Mouse (Mus musculus): Measurements from ENCODE around the gene Cga. TPM values are rescaled to one million over a fixed set of nuclear protein-coding genes. Genes with fewer than 3 reads are reported as not detected.

The Cga gene
- total and polyA plus RNA-seq, 3 experiments = not detected

DNA sequence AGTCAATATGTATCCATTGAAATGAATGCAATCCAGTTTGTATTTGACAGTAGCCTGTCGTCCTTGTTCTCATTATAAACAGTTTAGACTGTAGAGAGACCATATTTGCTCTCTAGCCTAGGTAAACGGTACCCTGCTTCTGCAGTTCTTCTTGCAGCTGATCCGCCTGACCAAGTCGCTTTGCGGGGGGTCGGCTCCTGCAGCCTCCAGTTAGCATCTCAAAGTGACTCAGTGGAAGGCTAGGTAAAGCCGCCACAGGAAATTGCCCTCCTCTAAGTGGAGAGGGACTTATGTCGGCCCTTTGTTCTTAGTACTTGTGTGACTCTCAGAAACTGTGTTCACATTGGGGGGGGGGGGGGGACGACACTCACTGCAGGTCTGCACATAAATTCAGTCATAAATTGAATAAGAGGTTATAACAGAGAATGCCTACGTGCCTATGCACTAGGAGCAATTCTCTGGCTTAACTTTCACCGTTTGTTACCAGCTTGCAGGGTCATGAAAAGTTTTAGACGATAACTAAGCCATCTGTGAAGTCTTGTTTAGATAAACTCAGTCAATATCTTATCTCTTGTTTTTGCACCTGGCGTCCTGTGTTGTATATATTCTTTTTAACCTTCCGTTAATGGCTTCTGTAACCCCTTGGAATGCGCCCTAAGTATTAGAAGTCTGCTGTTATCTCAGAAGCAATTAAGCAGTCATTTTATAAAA is 4.3 kb upstream of the Cga start:
- Histone ChIP-seq H3K36me3 (replicated peaks in 1 of 2; ENCODE audit: control insufficient read depth in 1 of 2, insufficient read depth in 1 of 2, low read length in 1 of 2) (no peaks in the 10 kb centered on the region), H3K9me3 (replicated peaks; ENCODE audit: low read length) (no peaks in the 10 kb centered on the region), H3K4me1 (ENCODE audit: control insufficient read depth in 1 of 2, insufficient read depth in 2 of 2) (peaks cover 4 to 8% of the 10 kb centered on the region in 2 experiments; a peak in 3 of 4 replicates), H3K27ac (ENCODE audit: insufficient read depth, low read depth) (no peak overlapping the region), H3K9ac (ENCODE audit: insufficient read depth, low read depth) (no peak overlapping the region), H3K79me2 (replicated peaks; ENCODE audit: control insufficient read depth, extremely low read depth, insufficient read depth, poor library complexity, severe bottlenecking) (no peaks in the 10 kb centered on the region), H3K4me2 (ENCODE audit: insufficient read depth, low read depth, poor library complexity, severe bottlenecking) (no peak overlapping the region), H3K4me3 (replicated peaks in 1 of 3; ENCODE audit: low read depth in 2 of 3, low read length in 2 of 3, poor library complexity in 1 of 3) (no peak overlapping the region), H3K27me3 (replicated peaks) (peaks cover 1% of the 10 kb centered on the region)
- dilution Hi-C loops (cut with MboI; ENCODE audit: extremely low pct_ligation_motif_present, extremely low pct_unique_long_range_greater_than_20kb, low sequenced_read_pairs) = no loop called here
- DNase-seq (ENCODE audit: extremely low read depth) = no peak
- no peak for TF ChIP-seq CHD2 (IDR thresholded peaks at IDR 0.05; ENCODE audit: low read length)
- TF ChIP-seq CTCF (conservative IDR thresholded peaks at IDR 0.05 in 1 of 2, IDR thresholded peaks at IDR 0.05 in 1 of 2; ENCODE audit: low read depth in 2 of 2, low read length in 2 of 2) = no peak
- TF ChIP-seq USF2 (conservative IDR thresholded peaks at IDR 0.05; ENCODE audit: low read depth, low read length) = no peak
- TF ChIP-seq CHD1 (IDR thresholded peaks at IDR 0.05; ENCODE audit: low read depth, low read length) = no peak
- no peak for TF ChIP-seq MEF2A (IDR thresholded peaks at IDR 0.05; ENCODE audit: borderline replicate concordance, low read depth, low read length)
- TF ChIP-seq PAX5 (IDR thresholded peaks at IDR 0.05; ENCODE audit: low read length) = no peak
- in situ Hi-C loops (cut with MboI; ENCODE audit: low pct_ligation_motif_present, low pct_unique_long_range_greater_than_20kb, low sequenced_read_pairs) = no loop called here

DNA sequence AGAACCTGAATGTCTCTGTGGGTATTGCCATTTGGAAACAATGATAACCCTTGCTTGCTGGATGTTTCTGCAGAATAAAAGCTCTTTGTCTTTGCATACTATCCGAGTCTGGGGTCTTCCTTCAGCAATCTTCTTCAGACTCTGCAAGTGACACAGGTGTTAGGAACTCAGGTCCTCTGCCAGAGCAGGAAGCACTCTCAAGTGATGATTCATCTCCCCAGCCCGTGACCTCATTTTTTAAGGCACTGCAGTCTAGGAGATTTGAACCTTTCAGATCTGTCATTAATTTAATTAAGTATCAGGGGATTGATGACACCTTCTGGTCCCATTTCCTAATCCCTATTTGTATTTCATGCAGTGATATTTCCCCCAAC is 3.8 kb upstream of the Cga start:
- no peak overlapping the region for H3K4me2 ChIP-seq (ENCODE audit: insufficient read depth, low read depth, poor library complexity, severe bottlenecking)
- TF ChIP-seq SMC3 (IDR thresholded peaks at IDR 0.05; ENCODE audit: low read depth, low read length) (no peak), USF1 (IDR thresholded peaks at IDR 0.05; ENCODE audit: low read depth, low read length) (no peak), POLR2AphosphoS2 (IDR thresholded peaks at IDR 0.05; ENCODE audit: low read depth, low read length) (no peak), POLR2A (IDR thresholded peaks at IDR 0.05; ENCODE audit: low read depth, low read length) (no peak), GABPA (IDR thresholded peaks at IDR 0.05; ENCODE audit: insufficient replicate concordance, low read depth, low read length) (no peak), UBTF (IDR thresholded peaks at IDR 0.05; ENCODE audit: low read depth, low read length) (no peak), CHD2 (IDR thresholded peaks at IDR 0.05; ENCODE audit: low read length) (no peak), MAX (IDR thresholded peaks at IDR 0.05; ENCODE audit: low read length) (no peak), BHLHE40 (IDR thresholded peaks at IDR 0.05; ENCODE audit: low read depth, low read length) (no peak), ZKSCAN1 (IDR thresholded peaks at IDR 0.05; ENCODE audit: borderline replicate concordance, low read depth, low read length) (no peak), NRF1 (IDR thresholded peaks at IDR 0.05; ENCODE audit: low read depth, low read length) (no peak), ZMIZ1 (IDR thresholded peaks at IDR 0.05; ENCODE audit: low read depth, low read length) (no peak)
- dilution Hi-C loops (cut with MboI; ENCODE audit: extremely low pct_ligation_motif_present, extremely low pct_unique_long_range_greater_than_20kb, low sequenced_read_pairs) = no loop called here
- DNase-seq (ENCODE audit: extremely low read depth) = no peak
- H3K9ac ChIP-seq (ENCODE audit: insufficient read depth, low read depth) = no peak overlapping the region
- no peaks in the 10 kb centered on the region for H3K9me3 ChIP-seq (replicated peaks; ENCODE audit: low read length)
- in situ Hi-C loops (cut with MboI; ENCODE audit: low pct_ligation_motif_present, low pct_unique_long_range_greater_than_20kb, low sequenced_read_pairs) = no loop called here
- peaks cover 1% of the 10 kb centered on the region for H3K27me3 ChIP-seq (replicated peaks)
- no peak overlapping the region for H3K27ac ChIP-seq (ENCODE audit: insufficient read depth, low read depth)
- no peaks in the 10 kb centered on the region for H3K36me3 ChIP-seq (replicated peaks in 1 of 2; ENCODE audit: control insufficient read depth in 1 of 2, insufficient read depth in 1 of 2, low read length in 1 of 2)
- H3K4me3 ChIP-seq (replicated peaks in 1 of 3; ENCODE audit: low read depth in 2 of 3, low read length in 2 of 3, poor library complexity in 1 of 3) = no peak overlapping the region
- no peaks in the 10 kb centered on the region for H3K79me2 ChIP-seq (replicated peaks; ENCODE audit: control insufficient read depth, extremely low read depth, insufficient read depth, poor library complexity, severe bottlenecking)
- peaks cover 4 to 8% of the 10 kb centered on the region in 2 experiments; a peak in 3 of 4 replicates for H3K4me1 ChIP-seq (ENCODE audit: control insufficient read depth in 1 of 2, insufficient read depth in 2 of 2)
